Mouse (Mus musculus) spleen, adult 2 months (tissue): Measurements from ENCODE around the gene Camk2b.

Source experiments
- CTCF ChIP-seq: fragments of 200-500 bp; IDR thresholded peaks from 2 replicates; pipeline ENCODE4 v1.5.1; 2011; ENCODE audit warnings: mild to moderate bottlenecking, inconsistent platforms; ENCODE audit not compliant: insufficient read depth, insufficient read length, insufficient replicate concordance; ENCODE audit errors: extremely low read depth
- POLR2A ChIP-seq: fragments of 200-500 bp; IDR thresholded peaks from 2 replicates; pipeline ENCODE4 v1.6.1; 2011; ENCODE audit warnings: low read depth, low read length, inconsistent platforms

DNA sequence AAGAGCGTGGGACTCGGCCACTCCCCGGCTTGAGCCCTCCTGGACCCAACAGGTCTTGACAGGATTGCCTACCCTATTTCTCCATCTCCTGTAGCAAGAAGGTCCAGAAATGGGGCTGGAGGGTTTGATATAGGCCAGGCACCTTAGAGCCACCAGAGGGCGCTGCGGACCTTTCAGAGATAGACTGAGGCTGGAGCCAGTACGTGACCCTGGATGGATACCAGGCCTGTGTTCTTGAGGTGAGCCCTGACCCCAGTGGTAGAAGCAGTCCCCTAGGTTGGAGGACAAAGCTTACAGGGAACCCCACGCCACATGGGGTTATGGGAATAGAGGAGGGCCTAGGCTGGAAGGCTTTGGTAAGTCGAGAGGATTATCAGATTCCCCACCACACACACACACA lies 70.2 kb downstream of the Camk2b start:
- TF ChIP-seq CTCF (peak; percentile 90), POLR2A (no peak)
